Mouse (Mus musculus): ENCODE measurements around the gene Dhx37. TPM values are rescaled to one million over a fixed set of nuclear protein-coding genes. Genes with fewer than 3 reads are reported as not detected.
"Not testable (repeated sequence)": the region's sequence is repeated elsewhere in the genome, so short reads cannot be mapped to it uniquely, and the experiment has no call there.

Gene Dhx37
- polyA plus RNA-seq, 1 experiment = 21.5 TPM

DNA sequence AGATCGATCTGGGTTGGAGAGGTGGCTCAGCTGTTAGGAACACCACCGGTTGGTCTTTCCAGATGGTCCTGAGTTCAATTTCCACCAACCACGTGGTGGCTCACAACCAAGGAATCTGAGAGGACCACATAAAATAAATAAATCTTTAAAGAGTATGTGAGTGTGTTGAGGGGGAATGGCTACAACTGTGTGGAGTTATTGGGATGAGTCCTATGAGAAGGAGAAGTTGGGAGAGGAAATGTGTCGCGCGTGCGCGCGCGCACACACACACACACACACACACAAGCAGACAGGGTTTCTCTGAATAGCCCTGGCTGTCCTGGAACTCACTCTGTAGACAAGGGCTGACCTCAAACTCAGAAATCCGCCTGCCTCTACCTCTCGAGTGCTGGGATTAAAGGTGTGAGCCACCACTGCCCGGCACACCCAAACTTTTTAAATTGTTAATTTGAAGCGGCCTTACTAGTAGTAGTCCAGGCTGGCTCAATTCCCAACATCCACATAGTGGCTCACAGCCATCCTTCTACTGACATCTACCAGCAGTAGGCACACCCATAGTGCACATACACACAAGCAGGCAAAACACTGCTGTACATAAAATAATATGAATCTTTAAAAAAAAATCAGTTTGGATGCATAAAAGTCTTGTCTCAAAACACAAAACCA, 25.9 kb downstream of the Dhx37 start:
- DNase-seq (ENCODE audit: low read depth) = no peak

DNA sequence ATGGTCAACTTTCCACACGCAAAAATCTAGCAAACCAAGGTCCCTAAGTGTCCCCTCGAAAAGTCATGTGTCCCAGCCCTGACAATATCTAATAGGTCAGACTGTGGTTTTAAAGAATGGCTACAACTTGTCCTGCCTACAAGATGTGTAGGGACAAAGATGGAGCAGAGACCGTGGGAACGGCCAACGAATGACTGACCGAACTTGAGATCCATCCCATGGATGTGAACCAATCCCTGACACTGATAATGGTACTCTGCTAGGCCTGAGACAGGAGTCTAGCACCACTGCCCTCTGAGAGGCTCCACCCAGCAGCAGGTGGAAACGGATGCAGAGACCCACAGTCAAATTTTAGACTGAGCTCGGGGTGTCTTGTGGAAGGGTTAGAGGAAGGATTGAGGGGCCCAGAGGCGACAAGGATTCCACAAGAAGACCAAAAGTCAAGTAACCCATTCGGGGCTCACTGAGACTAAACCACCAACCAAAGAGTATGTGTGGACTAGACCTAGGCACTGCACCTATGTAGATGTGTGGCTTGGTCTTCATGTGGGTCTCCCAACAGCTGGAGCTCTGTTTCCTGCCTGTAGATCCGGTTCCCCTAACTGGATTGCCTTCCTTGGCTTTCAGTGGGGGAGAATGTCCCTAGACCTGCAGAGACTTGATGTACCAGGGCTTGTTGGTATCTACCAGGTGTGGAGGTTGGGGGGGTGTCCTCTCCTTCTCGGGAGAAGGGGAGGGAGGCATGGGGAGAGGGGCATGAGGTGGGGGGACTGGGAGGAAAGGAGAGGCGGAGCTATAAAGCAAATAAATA, 26.7 kb downstream of the Dhx37 start:
- DNase-seq (ENCODE audit: low read depth) = no peak

DNA sequence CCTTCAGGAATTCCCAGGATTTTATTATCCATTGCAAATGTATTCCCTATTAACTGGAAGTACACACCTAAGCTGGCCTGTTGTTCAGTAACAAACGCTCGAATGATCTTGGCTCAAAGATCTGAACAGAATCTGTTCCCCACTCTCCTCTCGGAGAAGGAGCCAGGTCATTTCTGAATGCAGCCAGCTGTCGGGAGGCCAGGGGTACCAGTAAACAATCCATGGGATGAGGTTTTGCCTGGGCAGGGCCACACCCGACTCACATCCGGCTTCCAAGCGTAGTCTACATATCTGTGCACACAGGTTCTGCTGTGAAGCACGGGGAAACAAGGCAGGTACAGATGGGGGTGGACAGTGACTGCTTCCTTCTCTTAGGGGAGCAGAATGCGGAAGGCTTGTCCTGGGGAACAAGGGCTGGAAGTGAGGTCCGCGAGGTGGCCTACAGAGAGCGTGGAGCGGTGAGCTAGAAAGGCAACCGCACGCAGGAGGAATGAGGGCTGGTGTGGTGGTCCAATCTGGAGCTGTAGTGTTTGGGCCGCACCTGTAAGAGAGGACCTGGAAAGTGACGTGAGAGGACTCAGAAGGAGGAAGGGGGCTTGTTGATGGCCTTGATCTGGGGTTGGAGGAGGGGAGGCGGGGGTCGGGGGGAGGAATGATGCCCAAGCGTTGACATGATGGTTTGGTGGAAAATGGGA, 27.5 kb downstream of the Dhx37 start:
- no peak for DNase-seq (ENCODE audit: low read depth)

DNA sequence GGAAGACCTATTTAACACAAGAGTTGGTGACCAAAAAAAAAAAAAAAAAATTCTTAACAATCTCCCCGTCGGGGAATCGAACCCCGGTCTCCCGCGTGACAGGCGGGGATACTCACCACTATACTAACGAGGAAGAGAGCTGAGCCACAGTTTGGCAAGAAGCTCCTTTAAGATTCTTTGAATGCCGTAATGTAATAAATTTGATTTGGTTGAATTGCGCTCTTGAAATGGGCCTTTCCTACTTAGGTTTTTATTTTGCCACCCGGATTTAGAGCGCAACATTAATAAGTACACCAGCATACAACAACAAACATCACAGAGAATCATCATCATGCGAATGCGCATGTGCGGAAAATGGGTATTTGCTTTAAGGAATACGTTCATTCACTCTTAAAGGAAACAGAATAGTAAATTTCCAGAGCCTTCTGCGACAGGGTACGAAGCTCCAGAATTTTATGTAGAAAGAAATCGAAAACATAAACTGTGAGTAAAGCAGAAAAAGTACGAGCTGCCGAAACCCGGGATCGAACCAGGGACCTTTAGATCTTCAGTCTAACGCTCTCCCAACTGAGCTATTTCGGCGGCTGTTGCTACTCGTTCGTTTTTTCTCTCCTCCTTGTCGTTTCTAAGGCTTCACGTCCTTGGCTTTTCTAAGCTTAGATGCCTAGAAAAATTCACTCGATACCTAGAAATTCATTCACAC, 28.2 kb downstream of the Dhx37 start:
- no peak for DNase-seq (ENCODE audit: low read depth)

DNA sequence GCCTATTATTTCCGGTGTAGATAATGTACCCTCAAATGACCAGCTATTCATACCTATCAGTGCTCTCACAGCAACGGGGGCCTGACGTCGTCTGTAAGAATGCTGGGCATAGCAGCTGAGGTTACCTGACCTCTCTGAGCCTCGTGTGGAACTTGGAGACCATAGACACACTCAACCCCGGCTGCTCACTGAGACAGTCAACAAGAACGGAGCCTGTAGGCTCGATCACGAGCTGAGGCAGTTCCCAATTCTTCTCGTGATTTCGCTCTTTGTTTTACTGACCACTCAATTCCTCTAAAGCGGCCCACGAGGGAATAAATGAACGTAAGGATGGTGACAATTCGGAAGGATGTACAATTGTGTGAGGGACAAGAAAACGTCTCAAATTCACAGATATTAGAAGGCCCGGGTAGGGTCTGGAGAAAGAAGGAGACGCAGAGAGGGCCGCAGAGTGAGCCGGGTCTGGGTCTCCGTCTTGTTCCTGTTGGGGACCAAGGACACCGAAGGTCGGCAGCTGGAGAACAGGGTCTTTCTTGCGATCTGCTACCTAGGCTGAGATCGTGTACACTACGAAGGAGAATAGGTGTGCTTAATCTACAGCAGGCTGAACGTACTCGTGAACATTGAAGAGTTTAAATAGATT, 28.9 kb downstream of the Dhx37 start:
- DNase-seq (ENCODE audit: low read depth) = no peak

DNA sequence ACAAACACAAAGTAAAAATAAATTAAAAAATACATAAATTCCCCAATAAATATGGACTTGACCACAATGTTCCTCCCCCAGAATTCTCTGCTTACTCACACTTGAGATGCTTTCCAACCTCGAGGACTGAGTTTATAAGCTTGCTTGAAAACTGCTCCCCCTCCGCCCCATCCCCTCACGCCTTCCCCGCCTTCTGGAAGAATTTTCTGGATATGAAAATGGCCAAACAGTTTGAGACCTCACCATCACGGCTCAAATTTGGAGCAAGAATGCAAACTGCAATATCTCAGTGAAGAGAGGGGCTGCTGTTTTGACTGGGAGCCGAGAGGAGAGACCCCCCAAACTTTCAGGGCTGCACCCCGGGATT, 29.4 kb downstream of the Dhx37 start:
- no peak for DNase-seq (ENCODE audit: low read depth)

DNA sequence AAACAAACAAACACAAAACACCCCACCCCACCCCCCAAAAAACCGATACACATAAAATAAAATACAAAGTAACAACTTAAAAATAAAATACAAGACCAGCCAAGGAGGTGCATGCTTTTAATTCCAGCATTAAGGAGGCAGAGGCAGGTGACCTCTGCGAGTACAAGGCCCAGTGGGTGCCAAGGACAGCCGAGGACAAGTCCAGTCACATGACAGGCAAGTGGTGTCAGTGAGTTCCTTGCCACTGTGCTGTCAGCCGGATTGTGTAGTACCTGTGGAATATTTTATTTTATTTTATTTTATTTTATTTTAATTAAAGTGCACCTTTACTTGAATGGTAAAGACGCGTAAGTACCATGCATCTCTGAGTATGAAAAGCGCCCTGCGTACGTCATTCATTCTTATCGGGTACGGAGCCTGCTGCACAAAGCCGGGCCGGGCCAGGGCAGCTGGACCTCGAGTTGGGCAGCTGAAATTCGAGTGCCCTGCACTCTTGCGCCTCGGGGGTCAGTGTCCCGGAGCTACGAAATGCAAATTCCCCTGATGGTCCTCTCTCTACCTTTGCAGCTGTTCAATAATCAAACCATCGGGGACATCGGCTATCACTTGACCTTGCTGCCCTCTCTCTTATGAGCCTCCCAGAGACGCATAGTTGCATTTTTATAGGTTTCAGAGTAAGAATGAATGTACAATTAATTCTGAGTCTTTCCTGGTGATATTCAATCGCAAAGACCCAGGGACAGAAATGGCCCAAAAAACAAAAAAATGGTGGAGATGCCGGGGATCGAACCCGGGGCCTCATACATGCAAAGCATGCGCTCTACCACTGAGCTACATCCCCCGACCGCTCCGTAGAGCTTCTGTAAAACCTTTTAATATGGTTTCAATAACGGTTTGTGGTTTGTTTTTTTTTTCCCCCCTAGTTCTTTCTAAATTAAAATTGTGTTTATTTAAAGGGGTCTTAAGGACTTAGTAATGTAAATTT, 30.1 kb downstream of the Dhx37 start:
- DNase-seq (ENCODE audit: low read depth) = no peak

DNA sequence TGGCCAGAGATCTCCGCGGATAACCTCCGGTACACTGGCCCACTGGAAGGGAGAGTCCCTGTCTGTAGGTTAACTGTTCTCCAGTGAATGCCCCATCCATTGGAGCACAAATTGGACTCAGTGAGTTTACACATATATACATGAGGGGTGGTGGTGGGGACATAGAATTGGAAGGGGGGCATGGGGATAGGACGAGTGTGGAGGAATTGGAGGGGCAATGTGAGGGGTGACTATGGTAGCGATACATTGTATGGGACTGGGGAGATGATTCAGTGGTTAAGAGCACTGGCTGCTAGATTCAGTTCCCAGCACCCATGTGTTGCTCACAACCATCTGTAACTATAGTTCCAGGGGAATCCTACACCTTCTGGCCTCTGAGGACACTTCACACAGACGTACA, 30.9 kb downstream of the Dhx37 start:
- no peak for DNase-seq (ENCODE audit: low read depth)

DNA sequence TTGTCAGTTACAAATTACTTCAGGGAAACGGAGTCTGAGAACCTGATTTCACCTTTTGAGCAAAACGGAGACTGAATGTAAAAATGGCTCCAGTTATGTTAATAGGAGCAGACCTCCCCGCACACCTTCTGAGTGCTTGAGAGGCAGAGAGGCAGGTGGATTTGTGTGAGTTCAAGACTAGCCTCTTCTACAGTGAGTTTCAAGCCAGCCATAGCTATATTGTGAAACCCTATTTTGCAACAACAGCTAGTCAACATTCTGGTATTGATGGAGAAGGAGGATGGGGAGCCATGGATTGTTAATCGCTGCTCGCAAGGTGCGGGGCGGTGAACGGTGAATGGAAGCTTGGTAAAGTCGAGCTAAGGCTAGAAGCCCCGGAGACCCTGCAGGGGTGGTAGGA, 31.4 kb downstream of the Dhx37 start:
- DNase-seq (ENCODE audit: low read depth) = no peak

DNA sequence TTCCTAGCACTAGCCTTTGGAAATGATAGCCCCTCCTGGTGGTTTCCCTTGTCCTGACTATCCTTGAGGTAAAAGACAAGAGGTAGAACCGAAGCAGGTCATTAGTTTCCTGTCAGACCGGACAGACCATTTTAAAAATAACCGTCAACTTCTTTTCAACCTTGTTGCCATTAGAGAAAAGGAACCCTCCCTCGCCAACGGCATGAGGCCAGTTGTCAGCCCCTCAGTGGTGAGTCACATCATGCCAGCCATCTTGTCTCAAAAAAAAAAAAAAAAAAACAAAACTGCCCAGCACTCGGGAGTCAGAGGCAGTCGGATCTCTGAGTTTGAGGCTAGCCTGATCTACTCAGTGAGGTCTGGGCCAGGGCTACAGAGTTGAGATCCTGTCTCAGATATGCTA, 33.0 kb downstream of the Dhx37 start:
- DNase-seq (ENCODE audit: low read depth) = no peak

DNA sequence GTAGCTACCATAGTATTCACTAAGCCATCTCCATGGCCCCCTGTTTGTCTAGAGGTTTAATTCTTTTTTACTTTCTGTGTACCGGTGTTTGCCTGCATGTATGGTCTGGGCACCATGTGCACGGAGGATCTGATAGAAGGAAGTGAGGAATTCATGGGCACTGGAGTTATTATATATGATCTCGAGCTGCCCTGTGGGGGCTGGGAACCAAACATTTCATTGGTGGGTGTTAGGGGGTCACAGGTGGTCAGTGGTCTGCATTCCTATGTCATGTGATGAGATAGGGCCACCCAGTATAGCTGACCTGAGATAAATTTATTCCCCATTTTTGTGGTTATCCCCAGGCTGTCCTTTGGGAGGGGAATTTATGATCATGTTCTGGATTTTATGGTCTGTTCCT, 38.9 kb downstream of the Dhx37 start:
- no peak for DNase-seq (ENCODE audit: low read depth)

DNA sequence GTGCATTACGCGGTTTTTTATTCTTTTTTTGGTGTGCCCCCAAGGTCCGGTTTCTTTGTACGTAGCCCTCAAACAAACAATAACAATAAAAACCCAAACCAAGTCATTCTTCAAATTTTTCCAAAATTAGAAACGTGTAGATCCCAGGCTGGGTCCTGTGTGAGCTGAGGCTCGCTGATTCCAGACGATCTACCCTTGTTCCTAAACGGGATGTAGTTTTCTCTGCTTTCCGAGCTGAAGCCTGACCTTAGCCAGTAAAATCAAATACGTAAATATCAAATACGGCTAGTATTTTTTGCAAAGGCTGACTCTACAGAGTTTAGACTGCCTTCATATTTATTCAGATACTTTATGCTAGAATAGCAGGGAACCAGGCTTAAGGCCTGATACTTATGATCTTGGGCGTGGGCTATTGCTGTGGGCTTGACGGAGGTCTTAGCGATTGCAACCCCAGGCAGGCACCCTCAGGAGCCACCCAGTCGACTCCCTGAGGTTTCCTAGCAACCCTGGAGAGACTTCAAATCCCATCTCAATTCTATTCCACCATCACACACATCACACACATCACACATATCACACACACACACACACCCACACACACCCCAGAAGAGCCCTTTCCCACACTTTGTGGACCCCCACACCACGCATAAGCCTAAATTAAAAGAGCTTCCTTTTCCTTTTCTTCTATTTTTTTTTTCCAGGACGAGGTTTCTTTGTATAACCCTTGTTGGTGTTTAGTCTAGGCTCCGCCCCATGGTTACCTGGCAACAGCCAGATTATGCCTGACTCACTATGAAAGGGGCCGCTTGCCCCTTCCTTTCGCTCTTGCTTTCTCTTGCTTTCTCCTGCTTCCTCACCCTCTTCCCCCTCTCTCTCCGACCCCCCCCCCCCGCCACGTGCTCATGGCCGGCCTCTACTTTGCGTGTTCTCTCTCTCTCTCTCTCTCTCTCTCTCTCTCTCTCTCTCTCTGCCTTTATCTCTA, 40.0 kb downstream of the Dhx37 start:
- no peak for DNase-seq (ENCODE audit: low read depth)

DNA sequence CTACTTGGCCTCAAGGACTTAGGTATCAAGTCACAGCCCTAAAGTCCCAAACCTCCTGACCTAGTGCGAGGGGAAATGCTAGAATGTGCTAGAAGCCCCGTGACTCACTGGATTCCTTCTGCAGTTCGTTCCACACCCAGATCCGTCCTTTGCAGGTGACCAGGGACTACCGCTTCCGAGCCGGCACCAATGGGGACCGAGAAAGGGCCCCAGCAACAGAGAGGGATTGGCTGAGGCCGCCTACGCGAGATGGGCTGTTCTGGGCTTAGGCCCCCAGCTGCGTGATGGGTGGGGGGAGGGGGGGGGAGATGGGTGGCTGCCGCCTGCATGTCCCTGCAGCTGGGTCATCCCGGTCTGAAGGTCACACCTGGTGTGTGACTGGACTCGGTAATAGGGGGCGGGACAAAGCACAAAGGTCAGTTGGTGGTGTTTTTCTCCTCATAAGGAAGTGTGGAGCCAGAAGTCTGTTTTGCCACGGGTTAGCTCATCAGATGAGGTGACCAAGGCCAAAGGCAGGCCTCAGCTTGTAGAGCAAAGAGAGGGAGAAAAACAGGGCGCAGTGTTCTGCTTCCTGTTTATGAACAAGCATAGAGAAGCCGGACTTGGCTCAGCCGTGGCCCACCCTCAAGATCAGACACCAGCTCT, 40.8 kb downstream of the Dhx37 start:
- DNase-seq (ENCODE audit: low read depth) = peak; percentile 92

DNA sequence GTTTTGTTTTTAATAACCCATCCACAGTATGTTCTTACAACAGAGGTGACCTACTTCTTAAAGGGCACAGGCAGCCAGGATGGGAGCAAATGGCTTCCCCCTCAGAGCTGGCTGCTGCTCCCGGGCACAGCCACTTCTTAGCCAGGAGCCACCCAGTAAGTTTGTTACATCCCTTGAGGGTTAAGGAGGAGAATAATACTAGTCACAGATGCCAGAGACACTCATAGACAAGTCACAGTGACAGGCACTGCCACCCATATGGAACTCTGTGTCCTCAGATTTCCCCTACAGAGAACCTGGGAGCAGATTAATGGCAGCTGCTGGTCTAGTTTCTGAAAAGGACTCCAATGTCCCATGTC, 41.3 kb downstream of the Dhx37 start:
- DNase-seq (ENCODE audit: low read depth) = no peak

DNA sequence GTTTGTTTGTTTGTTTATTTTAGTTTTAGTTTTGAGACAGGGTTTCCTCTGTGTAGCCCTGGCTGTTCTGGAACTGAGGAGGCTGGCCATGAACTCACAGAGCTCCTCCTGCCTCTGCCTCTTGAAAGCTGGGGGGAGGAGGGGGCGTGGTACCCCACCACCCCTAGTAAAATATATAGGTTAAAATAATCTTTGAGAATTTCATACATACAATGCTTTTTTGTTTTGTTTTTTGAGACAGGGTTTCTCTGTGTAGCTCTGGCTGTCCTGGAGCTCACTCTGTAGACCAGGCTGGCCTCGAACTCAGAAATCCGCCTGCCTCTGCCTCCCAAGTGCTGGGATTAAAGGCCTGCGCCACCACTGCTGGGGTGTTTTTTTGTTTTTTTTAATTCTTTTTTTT, 41.7 kb downstream of the Dhx37 start:
- not testable (repeated sequence) for DNase-seq (ENCODE audit: low read depth)

DNA sequence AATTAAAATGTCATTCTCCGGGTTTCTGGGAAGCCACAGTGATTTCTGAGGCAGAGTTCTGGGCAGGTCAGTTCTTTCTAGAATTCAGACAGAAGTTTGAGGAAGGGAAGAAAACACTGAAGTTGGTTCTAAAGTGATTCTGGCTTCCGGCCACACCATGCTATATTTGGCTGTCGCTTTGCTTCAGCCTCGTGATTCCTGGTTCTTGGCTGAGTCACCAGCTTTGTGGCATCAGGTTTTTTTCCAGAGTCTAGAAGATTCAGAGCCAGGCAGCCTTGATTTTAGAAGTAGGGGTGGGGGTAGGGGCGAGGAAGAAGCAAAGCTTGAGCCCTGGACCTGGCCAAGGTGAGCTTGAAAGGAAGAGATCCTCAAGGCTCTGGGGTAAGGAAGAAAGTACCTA, 42.3 kb downstream of the Dhx37 start:
- DNase-seq (ENCODE audit: low read depth) = no peak

DNA sequence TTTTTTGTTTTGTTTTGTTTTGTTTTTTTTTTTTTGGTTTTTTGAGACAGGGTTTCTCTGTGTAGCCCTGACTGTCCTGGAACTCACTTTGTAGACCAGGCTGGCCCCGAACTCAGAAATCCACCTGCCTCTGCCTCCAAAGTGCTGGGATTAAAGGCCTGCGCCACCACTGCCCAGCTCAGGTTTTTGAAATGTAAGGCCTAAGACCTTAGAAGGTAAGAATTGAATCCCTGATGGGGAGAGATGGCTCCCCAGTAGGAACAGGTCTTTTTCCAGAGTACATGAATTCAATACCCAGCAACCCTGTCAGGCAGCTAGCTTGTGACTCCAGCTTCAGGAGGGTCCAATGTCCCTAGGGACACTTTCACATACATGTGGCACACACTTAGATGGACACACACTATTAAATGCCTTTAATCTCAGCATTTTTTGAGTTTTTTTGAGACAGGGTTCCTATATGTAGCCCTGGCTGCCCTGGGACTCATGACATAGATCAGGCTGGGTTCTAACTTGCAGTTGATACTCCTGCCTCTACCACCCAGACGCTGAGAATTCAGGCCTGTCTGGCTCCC, 42.9 kb downstream of the Dhx37 start:
- DNase-seq (ENCODE audit: low read depth) = no peak

DNA sequence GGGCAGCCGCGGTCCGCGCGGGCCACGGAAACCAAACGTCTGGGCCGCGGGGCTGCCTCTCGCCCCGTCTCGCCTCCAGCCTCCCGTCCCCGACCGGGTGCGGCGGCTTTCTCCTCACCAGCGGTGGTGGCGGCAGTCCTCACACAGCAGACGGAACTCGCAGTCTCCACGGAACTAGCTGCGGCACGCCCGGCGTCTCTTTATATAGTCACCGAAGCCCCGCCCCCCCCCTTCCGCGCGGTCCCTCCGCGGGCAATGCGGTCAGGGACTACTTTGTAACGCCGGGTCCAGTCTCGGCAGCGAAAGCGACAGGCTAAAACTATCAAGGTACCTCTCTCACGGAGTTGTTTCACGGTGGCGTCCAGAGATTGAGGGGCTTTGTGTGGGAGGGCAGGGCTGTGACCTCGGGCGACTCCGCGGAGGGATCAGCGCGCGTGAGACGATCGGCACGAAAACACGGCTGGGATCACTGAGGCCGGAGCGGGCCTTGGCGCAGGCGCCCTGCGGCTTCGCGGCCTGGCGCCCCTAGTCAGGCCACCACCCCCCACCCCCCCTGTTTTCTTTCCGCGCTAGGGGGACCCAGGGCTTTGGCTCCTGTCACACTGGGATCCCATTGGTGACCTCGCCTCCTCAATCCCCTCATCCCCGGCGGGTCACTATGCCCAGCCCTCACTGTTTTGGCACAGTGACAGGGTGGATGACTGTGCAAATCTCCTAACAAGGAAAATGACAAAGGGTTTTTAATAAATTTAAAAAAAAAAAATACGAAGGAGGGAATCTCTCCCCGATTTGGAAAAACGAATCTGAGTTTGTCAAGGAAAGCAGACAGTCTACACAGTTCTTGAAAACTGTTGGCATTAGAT, 44.1 kb downstream of the Dhx37 start, which contains the start of gene Ubc:
Gene Ubc, minus strand, starts transcription at position 624 of the 863 bp plus-strand sequence.
- no peak for DNase-seq (ENCODE audit: low read depth)
